Mouse (Mus musculus) cerebellum, postnatal 25 days (tissue): ENCODE measurements around the gene Fggy.

ENCODE experiments used
- DNase-seq, 2 experiments: peaks; one replicate each; pipeline ENCODE4 v3.0.0; 2021; ENCODE audit warnings: mixed read lengths in 2 of 2

Fggy gene

GRCm38 (mm10) chr4:95557333-95557956 is at the start of gene Fggy:
Fggy (plus strand) TSS chr4:95557507.
- DNase-seq = peak; percentile 97

- DNase-seq = no peak
Observed at GRCm38 (mm10) chr4:95507946-95508311, 49.4 kb upstream of the Fggy start.

- no peak for DNase-seq
Observed at GRCm38 (mm10) chr4:95518382-95518781, 38.9 kb upstream of the Fggy start.

DNA sequence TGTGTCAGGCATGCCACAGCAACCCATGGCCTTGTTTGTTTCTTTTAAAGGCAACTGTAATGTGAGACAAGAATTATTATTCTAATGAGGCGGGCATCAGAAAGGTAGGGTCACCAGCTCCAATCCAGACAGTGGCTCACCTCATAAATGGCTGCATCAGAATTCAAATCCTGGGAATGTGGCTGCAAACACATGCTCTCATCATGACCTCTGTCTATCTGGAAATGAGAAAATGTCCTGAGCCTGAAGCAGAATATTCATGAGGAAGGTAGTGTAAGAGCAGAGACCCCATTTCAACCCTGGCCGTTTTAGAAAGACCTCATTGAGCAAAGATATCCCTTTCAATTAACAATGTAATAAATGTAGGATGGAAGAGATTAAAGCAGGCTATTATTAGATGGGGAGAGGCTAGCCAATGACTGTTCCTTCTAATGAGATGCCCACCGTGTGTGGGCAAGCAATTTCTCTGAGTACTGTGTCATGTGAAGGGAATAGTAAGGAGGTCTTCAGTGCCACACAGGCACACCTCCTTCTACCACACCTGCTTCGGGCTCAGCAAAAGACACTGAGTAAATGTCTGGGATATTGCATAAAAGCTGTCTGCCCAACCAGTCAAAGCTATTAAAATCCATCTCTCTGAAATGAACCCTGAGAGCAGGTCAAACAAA is 37.2 kb upstream of the Fggy start:
- DNase-seq = no peak

DNA sequence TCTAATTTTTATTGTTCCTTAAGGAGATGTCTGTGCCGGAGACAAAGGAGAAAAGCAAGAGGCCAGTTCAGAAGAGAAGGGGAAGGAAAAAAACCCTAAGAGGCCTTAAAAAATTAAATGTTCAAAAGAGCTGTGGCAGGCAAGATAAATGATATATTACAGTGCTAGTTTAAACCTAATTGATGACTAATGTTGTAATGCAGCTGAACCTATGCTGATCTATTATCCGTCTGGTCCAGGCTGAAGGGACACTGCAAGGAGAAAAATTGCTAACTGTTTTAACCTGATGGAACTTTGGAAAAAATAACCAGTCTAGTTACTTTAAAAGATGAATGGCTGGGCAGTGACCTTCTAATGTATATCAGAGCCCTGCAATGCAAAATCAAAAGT is 36.7 kb upstream of the Fggy start:
- DNase-seq = no peak

GRCm38 (mm10) chr4:95526588-95526987 is 30.7 kb upstream of the Fggy start:
- no peak for DNase-seq

DNA sequence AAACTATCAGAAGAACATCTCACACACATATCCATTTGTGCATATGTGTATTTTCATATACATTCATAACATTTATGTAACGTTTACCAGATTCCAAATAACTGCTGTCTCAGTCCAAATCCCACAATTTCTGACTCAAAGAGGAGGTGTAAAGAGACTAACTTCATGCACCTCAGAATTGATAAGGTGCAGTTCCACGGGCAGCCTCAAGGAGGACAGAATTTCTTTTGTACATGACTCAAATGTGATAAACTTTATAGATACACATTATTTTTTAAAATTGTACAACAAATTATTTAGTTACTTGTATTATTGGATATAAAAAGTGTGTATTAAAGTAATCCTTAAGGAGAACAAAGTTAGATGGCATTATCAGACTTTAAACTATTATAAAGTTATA is 26.6 kb upstream of the Fggy start:
- DNase-seq = no peak

DNA sequence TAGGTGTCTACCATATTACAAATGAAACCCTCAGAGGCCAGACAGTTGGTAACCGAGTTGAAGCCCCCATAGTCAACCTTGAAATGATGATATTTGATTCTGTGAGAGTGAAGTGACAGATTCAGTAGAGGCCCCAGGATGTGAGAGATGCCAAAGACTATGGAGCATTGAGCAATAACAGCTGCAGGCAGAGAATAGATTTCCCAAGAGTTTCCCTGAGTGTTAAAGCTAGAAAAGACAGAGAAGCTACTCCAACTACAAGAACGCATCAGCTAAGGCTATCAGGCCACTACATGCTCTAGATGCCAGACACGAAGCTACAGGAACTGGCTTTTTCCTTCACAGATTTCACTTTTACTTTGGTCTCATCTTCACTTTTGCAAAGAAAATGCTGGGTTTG is 23.4 kb upstream of the Fggy start:
- no peak for DNase-seq

- no peak for DNase-seq
Observed at GRCm38 (mm10) chr4:95541382-95542038, 15.8 kb upstream of the Fggy start.

GRCm38 (mm10) chr4:95542039-95542790 is 15.1 kb upstream of the Fggy start:
- DNase-seq = no peak

DNA sequence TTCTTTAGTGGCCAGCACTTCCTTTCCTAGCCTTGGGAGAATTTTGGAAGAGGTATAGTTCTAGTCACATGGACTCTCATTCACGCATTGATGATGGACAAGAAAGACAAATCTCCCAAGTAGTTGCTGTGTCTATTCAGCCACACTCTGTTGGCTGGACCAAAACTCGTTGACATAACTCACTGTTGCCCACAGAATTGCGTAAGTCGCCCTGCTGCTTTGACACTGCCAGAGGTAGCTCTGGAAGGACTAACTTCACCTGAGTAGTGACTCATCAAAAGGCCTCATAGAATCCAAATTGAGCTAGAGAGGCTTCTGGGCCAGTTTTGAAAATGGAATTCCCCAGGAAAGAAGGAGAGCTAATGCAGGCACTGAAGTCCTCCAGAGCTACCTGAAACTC is 13.8 kb upstream of the Fggy start:
- DNase-seq = no peak

DNA sequence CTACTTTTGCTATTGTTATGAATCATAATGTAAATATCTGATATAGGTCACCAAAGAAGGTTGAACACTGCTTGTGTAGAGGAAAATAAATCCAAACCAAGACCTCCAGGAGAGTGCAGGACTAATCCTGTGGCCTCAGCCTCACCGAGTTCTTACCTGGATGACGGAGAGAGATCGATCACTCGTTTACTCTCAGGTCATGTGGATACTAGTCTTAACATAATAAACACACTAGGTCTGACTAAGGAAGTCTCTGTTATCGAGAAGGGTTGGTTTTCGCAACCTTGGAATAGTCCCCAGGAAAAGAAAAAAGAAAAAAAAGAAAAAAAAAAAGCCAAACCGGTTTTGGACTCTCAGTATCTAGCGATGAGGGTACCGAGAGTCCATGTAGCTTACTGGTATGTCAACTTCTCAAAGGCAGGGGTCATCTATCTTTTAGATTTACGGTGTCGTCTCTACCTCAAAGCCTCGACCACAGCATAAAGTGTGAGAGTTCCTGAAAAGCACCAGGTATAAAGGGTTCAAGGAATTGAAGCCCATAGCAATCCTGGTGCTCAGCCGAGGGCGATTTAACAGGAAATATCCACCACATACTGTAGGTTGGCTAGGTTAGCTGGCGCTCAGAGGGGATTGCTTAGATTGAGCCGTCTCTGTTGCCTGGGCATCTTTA is 509 bp upstream of the Fggy start:
- no peak for DNase-seq

DNA sequence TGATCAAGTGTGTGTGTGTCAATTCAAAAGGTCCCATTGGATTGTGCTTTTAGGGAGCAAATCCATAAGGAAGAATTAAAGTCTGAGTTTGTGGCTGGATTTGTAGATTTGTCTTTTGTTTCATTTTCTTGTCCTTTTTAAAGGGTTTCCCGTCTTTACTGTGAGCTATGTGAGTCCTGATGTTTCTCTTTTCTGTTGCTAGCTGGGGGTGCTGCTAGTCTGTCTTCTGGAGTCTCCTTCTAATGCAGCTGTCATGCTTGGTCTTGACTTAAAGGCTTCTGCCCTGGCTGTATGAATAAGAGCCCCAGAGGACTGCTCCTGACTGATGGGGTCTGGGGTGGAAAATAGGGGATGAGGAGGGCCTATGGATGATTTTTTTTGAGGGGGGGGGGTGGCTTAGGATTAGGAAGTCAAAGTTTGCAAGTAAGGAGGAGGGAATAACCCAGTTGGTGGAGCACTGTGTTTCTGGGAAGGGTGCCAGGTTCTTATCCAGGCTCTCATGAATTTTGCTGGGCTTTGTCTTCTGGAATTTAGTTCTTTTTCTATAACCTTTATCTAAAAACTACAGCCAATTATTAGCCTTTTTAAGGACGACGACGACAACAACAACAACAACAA is 1.1 kb downstream of the Fggy start:
- DNase-seq = peak in 1 of 2 experiments; percentile 26

DNA sequence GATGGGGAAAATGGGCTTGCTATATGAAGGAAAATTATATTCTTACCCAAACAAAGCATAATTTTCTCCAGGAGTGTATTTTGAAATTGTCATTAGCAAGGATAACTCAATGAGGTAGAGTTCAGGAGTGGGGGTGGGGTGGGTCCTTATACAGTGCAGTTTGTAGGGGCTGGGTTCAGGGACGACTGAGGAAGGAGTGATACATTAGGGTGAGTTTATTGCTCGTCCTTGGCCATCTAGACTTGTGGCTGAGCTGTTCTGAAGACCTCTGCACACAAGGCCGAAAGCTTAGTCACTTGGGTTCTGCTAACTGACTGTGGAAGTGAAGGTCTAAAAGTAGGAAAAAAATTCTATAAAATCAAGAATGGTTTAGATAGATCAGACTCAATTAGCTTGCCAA is 14.3 kb downstream of the Fggy start:
- no peak for DNase-seq

DNA sequence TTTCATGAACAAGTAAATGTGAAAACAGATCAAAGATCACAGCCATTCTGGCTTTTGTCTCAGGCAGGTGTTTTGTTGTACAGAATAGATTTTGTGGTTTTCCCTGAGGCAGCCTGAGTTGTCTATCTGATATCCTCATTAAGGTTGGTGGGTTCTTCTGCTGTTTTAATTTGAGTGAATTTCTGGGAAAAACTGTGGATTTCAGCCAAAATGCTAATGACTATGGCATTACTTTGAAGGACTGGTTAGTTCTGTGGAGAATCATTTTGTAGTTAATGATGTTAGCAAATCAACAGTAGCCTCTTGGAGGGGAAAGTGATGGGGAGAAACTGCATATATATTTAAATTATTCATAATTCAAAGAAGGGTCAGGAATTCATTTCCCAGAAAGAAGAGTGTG is 16.4 kb downstream of the Fggy start:
- DNase-seq = no peak

DNA sequence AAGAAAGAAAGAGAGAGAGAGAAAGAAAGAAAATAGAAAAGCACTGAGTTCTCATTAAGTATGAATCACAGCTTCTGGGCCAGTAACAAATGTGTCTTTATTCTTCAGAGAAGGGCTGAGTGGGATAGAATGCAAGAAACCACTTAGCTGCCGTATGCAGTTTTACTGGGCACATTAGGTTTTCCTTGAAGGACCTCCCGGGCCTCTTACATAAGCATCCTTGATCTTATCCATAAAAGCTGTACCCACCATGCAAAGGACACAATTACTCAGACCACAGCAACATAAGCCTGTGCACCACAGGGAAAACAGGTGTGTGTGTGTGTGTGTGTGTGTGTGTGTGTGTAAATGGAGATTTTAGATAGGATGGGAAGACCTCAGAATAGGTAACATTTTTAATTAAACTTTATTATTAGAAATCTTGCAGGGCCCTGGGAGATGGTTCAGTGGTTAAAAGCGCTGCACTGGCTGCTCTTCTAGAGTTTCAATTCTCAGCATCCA is 18.2 kb downstream of the Fggy start:
- DNase-seq = no peak

GRCm38 (mm10) chr4:95579183-95579582 is 21.9 kb downstream of the Fggy start:
- DNase-seq = no peak

DNA sequence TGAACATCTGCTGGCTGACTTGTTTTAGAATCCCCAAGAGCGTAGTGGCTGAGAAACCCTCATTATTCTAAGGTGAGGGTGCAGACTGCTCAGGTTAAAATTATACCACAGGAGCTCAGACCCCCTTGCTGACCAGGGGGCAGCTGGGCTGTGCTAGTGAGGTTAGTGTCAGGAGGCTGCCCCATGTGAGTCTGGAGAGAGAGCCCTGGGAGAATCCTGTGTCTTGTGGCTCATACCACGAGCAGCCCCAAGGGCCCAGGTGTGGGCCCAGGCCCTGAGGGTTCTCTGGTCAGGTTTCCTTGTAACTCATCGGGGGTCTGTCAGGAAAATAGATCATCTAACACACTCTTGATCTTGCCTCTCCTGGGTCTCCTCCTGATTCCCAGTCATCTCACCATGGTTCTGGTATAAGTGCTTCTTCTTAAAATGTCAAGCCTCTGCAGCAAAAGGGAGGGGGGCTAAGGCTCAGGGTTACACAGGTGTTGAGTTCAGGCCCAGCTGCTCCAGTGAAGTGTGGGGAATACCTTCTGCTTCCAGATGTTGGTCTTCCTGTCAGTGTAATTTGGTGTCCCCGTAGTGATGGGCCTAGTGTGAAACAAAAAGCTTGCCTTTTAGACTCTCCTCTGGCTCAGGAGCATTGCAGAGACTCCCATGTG is 26.9 kb downstream of the Fggy start:
- no peak for DNase-seq

DNA sequence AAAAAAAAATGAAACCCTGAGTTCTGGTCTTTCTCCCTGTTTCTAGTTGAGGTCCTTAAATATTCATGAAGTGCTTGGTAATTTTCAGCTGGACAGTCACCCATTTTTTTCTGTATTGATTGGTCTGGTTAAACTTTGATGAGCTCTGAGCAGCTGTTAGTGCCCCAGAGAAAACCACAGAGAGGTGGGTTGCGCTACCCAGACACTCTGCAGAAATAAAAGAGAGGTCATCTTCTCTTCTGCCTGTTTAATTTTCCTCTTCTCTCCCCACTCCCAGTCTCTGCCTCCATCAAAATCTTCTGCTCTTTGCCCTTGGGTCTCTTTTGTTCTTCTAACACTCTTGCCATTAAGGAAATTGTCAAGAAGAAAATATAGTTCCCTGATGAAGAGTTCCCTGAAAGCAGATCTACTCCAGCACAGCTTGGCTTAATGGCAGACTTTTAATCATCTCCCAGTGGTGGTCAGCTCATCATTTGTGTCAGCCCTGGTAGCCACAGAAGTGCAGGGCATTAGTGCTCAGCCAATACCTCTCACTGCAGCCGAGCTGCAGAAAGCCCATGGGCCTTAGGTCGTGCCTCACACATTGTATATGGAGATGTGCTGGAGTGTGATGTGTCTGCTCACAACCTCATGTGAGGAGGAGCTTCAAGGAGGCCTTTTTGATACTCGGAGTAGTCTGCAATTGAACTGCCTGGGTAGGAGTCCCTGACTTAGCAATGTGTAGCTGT is 29.1 kb downstream of the Fggy start:
- no peak for DNase-seq

DNA sequence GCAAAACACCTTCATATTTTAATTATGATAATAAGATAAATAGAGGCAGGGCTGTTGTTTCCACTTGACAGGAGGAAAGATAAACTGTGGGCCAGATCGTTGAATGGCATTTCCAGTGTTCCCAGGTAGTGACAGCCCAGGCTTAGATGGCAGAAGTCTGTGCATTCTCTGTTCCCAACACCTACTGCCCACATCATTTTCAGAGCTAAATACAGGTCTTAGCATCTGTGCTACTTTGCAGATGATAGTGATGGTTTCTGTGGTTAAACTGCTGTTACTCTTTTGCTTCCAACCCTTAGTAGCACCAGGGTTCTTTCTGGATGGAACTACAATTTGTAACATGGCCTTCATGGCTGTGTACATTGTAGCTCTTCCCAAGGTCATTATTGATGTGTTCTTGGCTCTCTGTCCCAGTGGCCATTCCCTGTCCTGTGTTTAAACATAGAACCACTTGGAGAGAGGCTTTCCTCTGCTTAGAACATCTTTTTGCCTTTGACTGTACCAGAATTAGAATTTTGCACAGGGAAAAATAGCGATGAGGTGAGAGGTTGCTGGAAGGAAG is 31.5 kb downstream of the Fggy start:
- no peak for DNase-seq

- DNase-seq = no peak
Observed at GRCm38 (mm10) chr4:95590878-95591277, 33.6 kb downstream of the Fggy start.
